Mouse (Mus musculus): ENCODE measurements around the gene Rtn4rl1. TPM values are rescaled to one million over a fixed set of nuclear protein-coding genes. Genes with fewer than 3 reads are reported as not detected.

The Rtn4rl1 gene
- polyA plus RNA-seq, 1 experiment from 2014 or later: 3.6 TPM

DNA sequence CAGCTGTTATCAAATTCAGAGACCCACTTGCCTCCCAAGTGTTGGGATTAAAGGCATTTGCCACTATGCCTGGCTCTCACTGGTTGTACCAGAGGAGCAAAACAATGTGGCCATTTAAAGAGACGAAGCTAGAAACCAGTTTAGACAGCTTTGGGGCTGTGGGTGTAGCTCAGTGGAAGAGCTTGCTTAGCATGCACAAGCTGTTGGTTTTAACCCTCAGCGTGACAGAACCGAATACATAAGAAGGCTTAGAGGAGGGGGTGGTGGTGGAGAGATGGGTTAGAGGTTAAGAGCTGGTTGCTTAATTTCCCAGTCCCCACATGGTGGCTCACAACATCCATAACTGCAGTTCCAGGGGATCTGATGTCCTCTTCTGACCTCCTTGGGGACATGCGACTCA lies 115.1 kb downstream of the Rtn4rl1 start:
- ATAC-seq (replicated peaks; ENCODE audit: low FRiP score): no peak
- Histone ChIP-seq H3K4me2 (no peak overlapping the region), H3K4me3 (replicated peaks) (no peak overlapping the region), H3K36me3 (peaks cover 95% of the 10 kb centered on the region), H3K27ac (peak overlapping the region; percentile 3; the same call in 1 of the 2 replicates), H3K4me1 (peaks cover 9% of the 10 kb centered on the region), H3K27me3 (no peaks in the 10 kb centered on the region), H3K9me3 (replicated peaks) (no peaks in the 10 kb centered on the region), H3K9ac (no peak overlapping the region)
- 83% methylated on average over 4 of the region's 4 CpGs for WGBS

DNA sequence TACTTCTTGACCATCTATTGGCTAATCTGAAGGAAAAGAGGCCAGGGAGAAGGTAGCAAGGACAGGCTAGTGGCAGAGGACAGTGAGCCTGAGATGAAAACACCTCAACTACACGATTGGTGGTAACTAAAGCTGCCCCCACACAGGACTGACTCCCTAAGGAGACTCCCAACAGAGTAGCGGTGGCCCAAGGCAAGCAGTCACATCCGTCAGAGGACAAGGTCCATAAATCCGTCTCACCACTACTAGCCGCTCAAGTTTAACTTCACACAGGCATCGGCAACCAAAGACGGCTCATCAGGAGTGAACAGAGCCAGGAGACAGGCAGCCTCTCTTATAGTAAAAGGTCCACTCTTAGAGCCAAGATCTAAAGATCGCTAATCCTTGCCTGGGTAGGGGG lies 117.2 kb downstream of the Rtn4rl1 start:
- peak; percentile 74 for ATAC-seq (replicated peaks; ENCODE audit: low FRiP score)
- peaks cover 97% of the 10 kb centered on the region for H3K36me3 ChIP-seq
- no peak overlapping the region for H3K4me2 ChIP-seq
- H3K27ac ChIP-seq: no peak overlapping the region
- WGBS: 44% methylated on average over 8 of the region's 8 CpGs
- peaks cover 9% of the 10 kb centered on the region for H3K4me1 ChIP-seq
- H3K27me3 ChIP-seq: no peaks in the 10 kb centered on the region
- no peak overlapping the region for H3K9ac ChIP-seq
- H3K4me3 ChIP-seq (replicated peaks): no peak overlapping the region
- no peaks in the 10 kb centered on the region for H3K9me3 ChIP-seq (replicated peaks)

DNA sequence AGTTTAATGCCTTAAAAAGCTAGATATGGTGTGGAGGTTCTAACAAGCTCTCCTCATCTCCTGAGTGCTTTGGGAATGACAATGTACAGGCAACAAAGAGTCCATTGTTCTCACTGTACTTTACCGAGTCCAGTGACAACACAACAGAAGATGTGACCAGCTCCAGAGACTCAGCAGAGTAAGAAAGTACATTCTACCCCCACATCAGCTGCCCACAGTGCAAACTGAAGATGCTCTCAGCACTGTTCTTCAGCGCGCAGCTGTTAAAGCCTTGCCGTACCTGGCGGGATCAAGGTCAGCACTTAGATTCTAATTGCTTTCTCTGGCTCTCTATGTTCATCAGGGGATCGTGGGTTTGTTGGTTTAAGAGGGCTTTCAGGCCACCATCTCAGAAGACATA lies 118.2 kb downstream of the Rtn4rl1 start:
- 86% methylated on average over 6 of the region's 6 CpGs for WGBS

GRCm38 (mm10) chr11:75313834-75314233 lies 120.3 kb downstream of the Rtn4rl1 start:
- H3K36me3 ChIP-seq: peaks cover 95% of the 10 kb centered on the region
- no peak overlapping the region for H3K4me2 ChIP-seq
- H3K27me3 ChIP-seq: no peaks in the 10 kb centered on the region
- H3K4me1 ChIP-seq: peaks cover 9% of the 10 kb centered on the region
- 82% methylated on average over 8 of the region's 8 CpGs for WGBS
- no peak overlapping the region for H3K27ac ChIP-seq
- no peak for ATAC-seq (replicated peaks; ENCODE audit: low FRiP score)
- no peak overlapping the region for H3K9ac ChIP-seq
- no peaks in the 10 kb centered on the region for H3K9me3 ChIP-seq (replicated peaks)
- H3K4me3 ChIP-seq (replicated peaks): no peak overlapping the region

More for the DNA sequence above, 118.2 kb downstream of the Rtn4rl1 start:
- H3K36me3 ChIP-seq: peaks cover 96% of the 10 kb centered on the region
- H3K27me3 ChIP-seq: no peaks in the 10 kb centered on the region
- no peak overlapping the region for H3K9ac ChIP-seq
- H3K9me3 ChIP-seq (replicated peaks): no peaks in the 10 kb centered on the region
- no peak overlapping the region for H3K4me3 ChIP-seq (replicated peaks)
- no peak overlapping the region for H3K27ac ChIP-seq
- ATAC-seq (replicated peaks; ENCODE audit: low FRiP score): no peak
- H3K4me1 ChIP-seq: peaks cover 9% of the 10 kb centered on the region
- H3K4me2 ChIP-seq: no peak overlapping the region

MicroRNAs within 50 kb of the gene (microRNA counts, 519-probe panel; counts per million panel counts)
- microRNA mmu-miR-132 (2,899 counts per million, percentile 75 among the panel's probes with 10 or more counts), microRNA mmu-miR-212 (31.7 counts per million)

Small RNA genes within 50 kb of the gene (microRNA-seq; reads per million reads assigned to microRNA genes)
- gene Mir132 (411 reads per million, percentile 72 among the genes with 10 or more reads in this experiment), gene Mir212 (41.6 reads per million, percentile 47 among the genes with 10 or more reads in this experiment)

Other genes starting within 250 kb of the Rtn4rl1 start
- gene Hic1, start 24.3 kb upstream of the Rtn4rl1 start, polyA plus RNA-seq (2015; fragmentation: Nextera tagmentation; extraction: Ambion mirVana): 24.3 and 25.9 TPM in 2 replicates
- gene Ovca2, start 14.9 kb upstream of the Rtn4rl1 start, polyA plus RNA-seq (2015; fragmentation: Nextera tagmentation; extraction: Ambion mirVana): 25.3 and 27.0 TPM in 2 replicates
- gene Dph1, start 2.5 kb upstream of the Rtn4rl1 start, polyA plus RNA-seq (2015; fragmentation: Nextera tagmentation; extraction: Ambion mirVana): 24.6 and 26.3 TPM in 2 replicates
- 123 and 128 TPM in 2 replicates for gene Rpa1, start 154.5 kb downstream of the Rtn4rl1 start, polyA plus RNA-seq (2015; fragmentation: Nextera tagmentation; extraction: Ambion mirVana)
- gene Smyd4, start 154.7 kb downstream of the Rtn4rl1 start, polyA plus RNA-seq (2015; fragmentation: Nextera tagmentation; extraction: Ambion mirVana): 14.6 and 15.2 TPM in 2 replicates
- gene Serpinf1, start 228.9 kb downstream of the Rtn4rl1 start, polyA plus RNA-seq (2015; fragmentation: Nextera tagmentation; extraction: Ambion mirVana): 129 and 140 TPM in 2 replicates
- 35.4 and 47.2 TPM in 2 replicates for gene Serpinf2, start 245.8 kb downstream of the Rtn4rl1 start, polyA plus RNA-seq (2015; fragmentation: Nextera tagmentation; extraction: Ambion mirVana)

Data from kidney, embryonic 15.5 days (tissue).